Mouse (Mus musculus) heart, embryonic 13.5 days (tissue): ENCODE data around the gene Mettl16. TPM values are rescaled to one million over a fixed set of nuclear protein-coding genes. Genes with fewer than 3 reads are reported as not detected.
"Not testable (repeated sequence)": the region's sequence is repeated elsewhere in the genome, so short reads cannot be mapped to it uniquely, and the experiment has no call there.

Source experiments
- ATAC-seq: fragments of 200-750 bp; cut with Nextera tagmentation; 2 replicates; pipeline ENCODE4 v1.8.0; 2017; ENCODE audit warnings: moderate TSS enrichment; ENCODE audit not compliant: insufficient number of reproducible peaks, low FRiP score, low TSS enrichment; ENCODE audit errors: extremely low read depth
- H3K27ac ChIP-seq: fragments of 300-500 bp; sonication (generic); replicated peaks from 2 replicates; pipeline ENCODE4 v1.5.1; 2015; ENCODE audit warnings: moderate library complexity, mild to moderate bottlenecking, inconsistent platforms
- H3K27me3 ChIP-seq: fragments of 300-500 bp; sonication (generic); replicated peaks from 2 replicates; pipeline ENCODE4 v1.6.1; 2015; ENCODE audit warnings: mild to moderate bottlenecking, inconsistent platforms
- H3K36me3 ChIP-seq: fragments of 300-500 bp; sonication (generic); 2 replicates; pipeline ENCODE4 v1.6.1; 2015; ENCODE audit warnings: mild to moderate bottlenecking, inconsistent platforms
- H3K4me1 ChIP-seq: fragments of 300-500 bp; sonication (generic); 2 replicates; pipeline ENCODE4 v1.6.1; 2015; ENCODE audit warnings: inconsistent platforms
- H3K4me2 ChIP-seq: fragments of 300-500 bp; sonication (generic); 2 replicates; pipeline ENCODE4 v1.6.1; 2015; ENCODE audit warnings: inconsistent platforms, mild to moderate bottlenecking, moderate library complexity
- H3K4me3 ChIP-seq: fragments of 300-500 bp; sonication (generic); 2 replicates; pipeline ENCODE4 v1.5.1; 2015; ENCODE audit warnings: moderate library complexity, mild to moderate bottlenecking, inconsistent platforms
- H3K9ac ChIP-seq: fragments of 300-500 bp; sonication (generic); 2 replicates; pipeline ENCODE4 v1.6.1; 2015; ENCODE audit warnings: inconsistent platforms, mild to moderate bottlenecking, moderate library complexity
- H3K9me3 ChIP-seq: fragments of 300-500 bp; sonication (generic); 2 replicates; pipeline ENCODE4 v1.6.1; 2016; ENCODE audit warnings: inconsistent platforms
- WGBS: fragments of 180-500 bp; shearing (Covaris S2); methylation state at CpG from one replicate; pipeline ENCODE4 v1.1.7; 2015; ENCODE audit warnings: mixed read lengths; 5-methylcytosine and 5-hydroxymethylcytosine counted together
- polyA plus RNA-seq: library from polyadenylated mRNA; unstranded; fragments of >200 nt; fragmentation: Nextera tagmentation; extraction: Ambion mirVana; gene quantifications from 2 replicates; pipeline ENCODE4 v1.2.1, GENCODE M21; 2015

The Mettl16 gene
- polyA plus RNA-seq, 1 experiment from 2014 or later, result 29.2 TPM

DNA sequence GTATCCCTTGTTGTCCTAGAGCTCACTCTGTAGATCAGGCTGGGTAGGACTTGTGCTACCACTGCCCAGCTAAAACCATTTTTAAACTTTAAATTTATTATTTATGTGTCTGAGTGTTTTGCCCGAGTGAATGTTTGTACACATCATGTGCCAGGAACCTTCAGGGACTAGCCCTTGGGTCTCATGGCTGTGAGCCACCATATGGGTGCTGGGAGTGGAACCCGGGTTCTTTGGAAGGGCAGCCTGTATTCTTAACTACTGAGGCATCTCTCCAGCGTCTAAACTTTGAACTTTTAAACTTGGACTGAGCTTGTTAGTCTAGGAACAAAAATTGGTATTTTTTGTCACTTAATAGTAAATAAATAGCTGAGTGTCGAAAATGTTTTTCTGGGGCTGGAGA, 22.2 kb downstream of the Mettl16 start:
- Histone ChIP-seq H3K4me2 (no peak overlapping the region), H3K9ac (no peak overlapping the region), H3K36me3 (peaks cover 92% of the 10 kb centered on the region), H3K4me3 (no peak overlapping the region), H3K27me3 (no peaks in the 10 kb centered on the region), H3K27ac (no peak overlapping the region), H3K4me1 (no peaks in the 10 kb centered on the region), H3K9me3 (no peaks in the 10 kb centered on the region)
- no peak for ATAC-seq
- 90% methylated on average over 4 of the region's 4 CpGs for WGBS

DNA sequence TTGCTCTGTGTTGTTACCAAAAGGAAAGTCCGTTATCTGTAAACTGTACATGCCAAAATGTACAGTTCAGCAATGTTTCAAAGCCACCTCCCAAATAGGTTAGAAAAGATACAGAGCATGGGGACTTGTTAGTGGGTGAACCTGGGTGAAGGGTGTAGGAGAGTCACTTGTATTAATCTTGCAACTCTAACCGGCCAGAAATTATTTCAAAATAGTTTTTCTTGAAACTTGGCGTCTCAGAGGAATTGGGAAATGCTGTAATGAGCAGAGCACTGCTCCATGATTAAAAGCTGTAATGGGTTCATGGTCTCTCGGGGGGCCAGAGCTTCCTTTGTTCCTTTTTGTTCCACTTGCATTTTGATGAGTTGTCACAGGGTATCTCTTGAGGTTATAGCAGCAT, 30.0 kb downstream of the Mettl16 start:
- Histone ChIP-seq H3K27ac (no peak overlapping the region), H3K9me3 (no peaks in the 10 kb centered on the region), H3K9ac (no peak overlapping the region), H3K36me3 (peaks cover 90% of the 10 kb centered on the region), H3K27me3 (no peaks in the 10 kb centered on the region), H3K4me3 (no peak overlapping the region), H3K4me2 (no peak overlapping the region), H3K4me1 (peaks cover 3% of the 10 kb centered on the region; the same call in 1 of the 2 replicates)
- 87% methylated on average over 4 of the region's 4 CpGs for WGBS
- no peak for ATAC-seq

DNA sequence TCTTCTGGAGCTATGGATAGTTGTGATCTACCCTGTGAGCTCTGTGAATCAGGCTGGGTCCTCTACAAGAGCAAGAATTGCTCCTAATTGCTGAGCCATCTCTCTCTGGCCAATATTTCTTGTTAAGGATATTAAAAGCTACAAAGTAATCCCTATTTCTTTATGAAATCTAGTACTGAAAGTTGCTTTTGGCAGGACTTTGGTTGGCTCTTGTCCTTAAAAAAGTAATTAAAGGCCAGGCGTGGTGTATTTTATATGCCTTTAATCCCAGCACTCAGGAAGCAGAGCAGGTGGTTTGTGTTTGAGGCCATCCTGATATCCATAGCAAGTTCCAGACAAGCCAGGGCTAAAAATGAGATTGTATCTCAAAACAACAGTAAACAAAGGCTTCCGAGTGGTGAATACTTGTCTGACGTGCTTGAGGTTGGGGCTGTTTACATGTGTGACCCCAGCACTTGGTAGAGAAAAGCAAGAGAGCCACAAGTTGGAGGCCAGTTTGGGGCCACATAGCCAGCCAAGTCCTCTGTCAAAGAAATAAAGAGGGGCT, 33.5 kb downstream of the Mettl16 start:
- no peak overlapping the region for H3K27ac ChIP-seq
- no peaks in the 10 kb centered on the region for H3K9me3 ChIP-seq
- no peak for ATAC-seq
- peaks cover 3% of the 10 kb centered on the region; the same call in 1 of the 2 replicates for H3K4me1 ChIP-seq
- no peak overlapping the region for H3K9ac ChIP-seq
- H3K4me3 ChIP-seq, result no peak overlapping the region
- H3K27me3 ChIP-seq, result no peaks in the 10 kb centered on the region
- no peak overlapping the region for H3K4me2 ChIP-seq
- 86% methylated on average over 3 of the region's 3 CpGs for WGBS
- peaks cover 91% of the 10 kb centered on the region for H3K36me3 ChIP-seq

- Histone ChIP-seq H3K9me3 (no peaks in the 10 kb centered on the region), H3K27me3 (no peaks in the 10 kb centered on the region), H3K27ac (no peak overlapping the region), H3K4me1 (peaks cover 8% of the 10 kb centered on the region), H3K4me2 (no peak overlapping the region), H3K4me3 (no peak overlapping the region), H3K36me3 (peaks cover 75% of the 10 kb centered on the region), H3K9ac (no peak overlapping the region)
- no peak for ATAC-seq
- 91% methylated on average over 6 of the region's 6 CpGs for WGBS
Measured at GRCm38 (mm10) chr11:74807246-74807882, 36.7 kb downstream of the Mettl16 start.

- ATAC-seq, result no peak
- 79% methylated on average over 6 of the region's 6 CpGs for WGBS
- peaks cover 71% of the 10 kb centered on the region for H3K36me3 ChIP-seq
Measured at GRCm38 (mm10) chr11:74808251-74808853, 37.7 kb downstream of the Mettl16 start.

DNA sequence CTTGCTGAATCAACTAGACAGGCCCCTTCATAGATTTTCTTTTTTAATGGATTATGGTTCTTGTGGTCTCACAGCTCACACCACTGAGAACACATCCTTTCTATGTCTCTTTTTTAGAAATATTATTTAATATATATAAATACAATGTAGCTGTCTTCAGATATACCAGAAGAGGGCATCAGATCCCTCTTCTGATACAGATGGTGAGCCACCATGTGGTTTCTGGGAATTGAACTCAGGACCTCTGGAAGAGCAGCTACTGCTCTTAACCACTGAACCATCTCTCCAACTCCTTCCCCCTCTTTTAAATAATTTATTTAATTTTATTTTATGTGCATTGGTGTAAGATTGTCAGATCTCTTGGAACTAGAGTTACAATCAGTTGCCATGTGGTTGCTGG, 39.5 kb downstream of the Mettl16 start:
- Histone ChIP-seq H3K36me3 (peaks cover 65% of the 10 kb centered on the region), H3K4me1 (peaks cover 8% of the 10 kb centered on the region), H3K27ac (no peak overlapping the region), H3K4me2 (no peak overlapping the region), H3K9me3 (no peaks in the 10 kb centered on the region), H3K9ac (no peak overlapping the region), H3K4me3 (no peak overlapping the region), H3K27me3 (no peaks in the 10 kb centered on the region)
- no peak for ATAC-seq

More at GRCm38 (mm10) chr11:74808251-74808853, 37.7 kb downstream of the Mettl16 start:
- H3K27me3 ChIP-seq, result no peaks in the 10 kb centered on the region
- H3K4me1 ChIP-seq, result peaks cover 8% of the 10 kb centered on the region
- H3K4me2 ChIP-seq, result no peak overlapping the region
- no peak overlapping the region for H3K9ac ChIP-seq
- H3K9me3 ChIP-seq, result no peaks in the 10 kb centered on the region
- no peak overlapping the region for H3K4me3 ChIP-seq
- H3K27ac ChIP-seq, result no peak overlapping the region

DNA sequence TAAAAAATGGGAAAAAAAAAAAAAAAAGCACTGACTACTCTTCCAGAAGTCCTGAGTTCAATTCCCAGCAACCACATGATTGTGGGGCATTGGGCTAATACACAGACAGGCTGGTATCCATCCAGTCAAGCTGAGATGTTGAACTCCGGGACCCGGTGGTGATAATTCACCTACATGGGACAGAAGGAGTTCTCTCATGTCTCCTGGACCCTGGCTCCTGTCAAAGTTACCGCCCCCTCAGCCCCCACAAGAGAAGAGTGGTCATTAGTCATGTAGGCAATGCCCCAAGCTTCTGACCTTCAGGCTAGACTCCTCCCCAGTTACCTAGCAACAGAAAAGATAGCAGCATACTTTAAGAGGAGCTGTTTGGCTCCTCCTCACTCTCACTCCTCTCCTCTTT, 40.4 kb downstream of the Mettl16 start:
- not testable (repeated sequence) for H3K9me3 ChIP-seq, H3K27me3 ChIP-seq, H3K9ac ChIP-seq, H3K4me3 ChIP-seq, H3K4me1 ChIP-seq
- H3K27ac ChIP-seq, result peak overlapping the region; percentile 53
- 23% methylated on average over 3 of the region's 3 CpGs for WGBS
- peak; percentile 19; the same call in 1 of the 2 replicates for ATAC-seq
- peak overlapping the region; percentile 8; the same call in 1 of the 2 replicates for H3K4me2 ChIP-seq
- peaks cover 56% of the 10 kb centered on the region for H3K36me3 ChIP-seq

DNA sequence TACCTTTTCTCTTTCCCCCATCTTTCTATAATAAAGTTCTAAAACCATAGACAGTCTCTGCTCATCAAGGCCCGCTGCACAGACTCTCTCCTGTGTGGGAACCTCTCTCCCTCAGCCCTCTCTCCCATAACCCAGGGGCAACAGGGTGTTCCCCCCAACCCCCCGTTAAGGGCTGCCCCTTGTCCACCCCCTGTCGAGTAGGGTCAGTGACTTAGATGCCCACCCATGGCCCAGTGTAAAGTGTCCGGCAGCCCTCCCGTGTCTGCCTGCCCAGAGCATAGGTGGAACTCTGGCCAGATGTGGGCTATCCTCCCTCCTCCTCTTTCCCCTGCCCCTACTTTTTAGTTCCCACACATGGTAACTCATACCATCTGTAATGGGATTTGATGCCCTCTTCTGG, 40.9 kb downstream of the Mettl16 start:
- H3K27ac ChIP-seq, result peak overlapping the region; percentile 53
- no peaks in the 10 kb centered on the region for H3K9me3 ChIP-seq
- H3K27me3 ChIP-seq, result no peaks in the 10 kb centered on the region
- no peak overlapping the region for H3K4me3 ChIP-seq
- ATAC-seq, result no peak
- peaks cover 8% of the 10 kb centered on the region for H3K4me1 ChIP-seq
- peak overlapping the region; percentile 33; the same call in 1 of the 2 replicates for H3K9ac ChIP-seq
- 62% methylated on average over 5 of the region's 5 CpGs for WGBS
- H3K4me2 ChIP-seq, result peak overlapping the region; percentile 8; the same call in 1 of the 2 replicates
- peaks cover 56% of the 10 kb centered on the region for H3K36me3 ChIP-seq

DNA sequence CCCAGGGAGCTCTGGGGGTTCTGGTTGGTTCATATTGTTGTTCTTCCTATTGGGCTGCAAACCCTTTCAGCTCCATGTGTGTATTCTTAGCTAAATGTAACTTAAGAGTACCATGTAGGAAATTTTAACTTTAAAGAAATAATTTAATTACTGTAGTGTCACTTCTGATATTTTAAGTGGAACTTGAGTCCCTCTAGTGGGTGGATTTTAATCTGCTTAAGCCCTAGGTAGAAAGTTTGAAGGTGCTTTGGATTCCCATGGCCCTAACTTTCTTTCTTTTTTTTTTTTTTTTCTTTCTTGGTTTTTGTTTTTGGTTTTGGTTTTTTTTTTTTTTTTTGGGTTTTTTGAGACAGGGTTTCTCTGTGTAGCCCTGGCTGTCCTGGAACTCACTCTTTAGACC, 45.2 kb downstream of the Mettl16 start:
- H3K9me3 ChIP-seq, result no peaks in the 10 kb centered on the region
- ATAC-seq, result no peak
- H3K36me3 ChIP-seq, result peaks cover 57% of the 10 kb centered on the region
- H3K4me2 ChIP-seq, result no peak overlapping the region
- H3K9ac ChIP-seq, result no peak overlapping the region
- no peaks in the 10 kb centered on the region for H3K27me3 ChIP-seq
- no peak overlapping the region for H3K4me3 ChIP-seq
- H3K27ac ChIP-seq, result no peak overlapping the region
- peaks cover 8% of the 10 kb centered on the region for H3K4me1 ChIP-seq

- Histone ChIP-seq H3K4me2 (no peak overlapping the region), H3K4me1 (0 out of 2 replicates have a peak, but pooled peaks cover under 1% of the 10 kb centered on the region), H3K4me3 (no peak overlapping the region), H3K36me3 (peaks cover 45% of the 10 kb centered on the region), H3K9ac (no peak overlapping the region), H3K9me3 (no peaks in the 10 kb centered on the region), H3K27ac (no peak overlapping the region), H3K27me3 (no peaks in the 10 kb centered on the region)
- no peak for ATAC-seq
- 57% methylated on average over 1 of the region's 1 CpGs for WGBS
Measured at GRCm38 (mm10) chr11:74820921-74821320, 50.3 kb downstream of the Mettl16 start.

DNA sequence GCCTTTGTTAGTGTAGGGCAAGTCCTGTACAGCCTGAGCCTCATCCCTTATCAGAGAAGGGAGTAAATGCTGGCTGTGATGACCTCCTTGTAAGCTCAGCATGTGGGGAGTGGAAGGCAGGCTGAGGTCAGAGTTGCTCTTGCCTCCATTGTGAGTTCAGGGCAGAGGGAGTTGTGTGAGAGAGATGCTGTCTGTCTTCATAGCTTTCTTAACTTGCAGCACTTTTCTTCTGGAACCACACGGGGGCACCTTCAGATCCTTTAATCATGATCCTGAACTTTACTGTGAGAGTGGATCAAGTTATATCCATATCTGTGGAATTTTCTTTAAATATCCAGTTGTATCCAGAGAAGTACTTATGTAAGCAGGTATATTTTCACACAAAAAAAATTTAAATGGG, 50.8 kb downstream of the Mettl16 start:
- H3K27me3 ChIP-seq, result no peaks in the 10 kb centered on the region
- H3K4me3 ChIP-seq, result no peak overlapping the region
- H3K4me2 ChIP-seq, result no peak overlapping the region
- ATAC-seq, result no peak
- peaks cover 42% of the 10 kb centered on the region for H3K36me3 ChIP-seq
- WGBS, result 27% methylated on average over 1 of the region's 1 CpGs
- H3K4me1 ChIP-seq, result 0 out of 2 replicates have a peak, but pooled peaks cover 5% of the 10 kb centered on the region
- no peak overlapping the region for H3K9ac ChIP-seq
- H3K27ac ChIP-seq, result no peak overlapping the region
- H3K9me3 ChIP-seq, result no peaks in the 10 kb centered on the region
